Mouse (Mus musculus) right cerebral cortex, postnatal 14 days (tissue): Measurements from ENCODE around the gene Krr1.

ENCODE experiments used
- DNase-seq: peaks from one replicate; pipeline ENCODE4 v3.0.0; 2022

Krr1 gene

GRCm38 (mm10) chr10:111972542-111973361 lies at the start of gene Krr1:
TSS of gene Krr1 (plus strand) at chr10:111972664.
- peak; percentile 77 for DNase-seq

GRCm38 (mm10) chr10:111923503-111924135 lies 48.8 kb upstream of the Krr1 start:
- DNase-seq: no peak

GRCm38 (mm10) chr10:111924141-111924540 lies 48.3 kb upstream of the Krr1 start:
- DNase-seq: no peak

- DNase-seq: no peak
Observed at GRCm38 (mm10) chr10:111924716-111925488, 47.6 kb upstream of the Krr1 start.

- peak; percentile 94 for DNase-seq
Observed at GRCm38 (mm10) chr10:111925489-111925860, 47.0 kb upstream of the Krr1 start.

GRCm38 (mm10) chr10:111932621-111933345 lies 39.7 kb upstream of the Krr1 start:
- no peak for DNase-seq

- DNase-seq: no peak
Observed at GRCm38 (mm10) chr10:111935207-111935606, 37.3 kb upstream of the Krr1 start.

GRCm38 (mm10) chr10:111936021-111936420 lies 36.4 kb upstream of the Krr1 start:
- no peak for DNase-seq

GRCm38 (mm10) chr10:111936491-111937145 lies 35.8 kb upstream of the Krr1 start:
- peak; percentile 11 for DNase-seq

GRCm38 (mm10) chr10:111937146-111937534 lies 35.3 kb upstream of the Krr1 start:
- no peak for DNase-seq

GRCm38 (mm10) chr10:111943026-111943425 lies 29.4 kb upstream of the Krr1 start:
- DNase-seq: no peak

GRCm38 (mm10) chr10:111945563-111945962 lies 26.9 kb upstream of the Krr1 start:
- no peak for DNase-seq

- DNase-seq: no peak
Observed at GRCm38 (mm10) chr10:111948041-111948440, 24.4 kb upstream of the Krr1 start.

- no peak for DNase-seq
Observed at GRCm38 (mm10) chr10:111949008-111949407, 23.5 kb upstream of the Krr1 start.

GRCm38 (mm10) chr10:111955836-111956235 lies 16.6 kb upstream of the Krr1 start:
- no peak for DNase-seq

GRCm38 (mm10) chr10:111957271-111958045 lies 15.0 kb upstream of the Krr1 start:
- DNase-seq: peak; percentile 47

- no peak for DNase-seq
Observed at GRCm38 (mm10) chr10:111958046-111958421, 14.4 kb upstream of the Krr1 start.

- no peak for DNase-seq
Observed at GRCm38 (mm10) chr10:111959353-111959752, 13.1 kb upstream of the Krr1 start.

- DNase-seq: no peak
Observed at GRCm38 (mm10) chr10:111960459-111960858, 12.0 kb upstream of the Krr1 start.

GRCm38 (mm10) chr10:111966394-111966793 lies 6.1 kb upstream of the Krr1 start:
- no peak for DNase-seq

- DNase-seq: no peak
Observed at GRCm38 (mm10) chr10:111971929-111972328, 535 bp upstream of the Krr1 start.

GRCm38 (mm10) chr10:111977584-111977983 lies 5.1 kb downstream of the Krr1 start:
- DNase-seq: peak; percentile 47
